ENCODE assay signal across 24 mouse cellular contexts in the genomic region with DNA sequence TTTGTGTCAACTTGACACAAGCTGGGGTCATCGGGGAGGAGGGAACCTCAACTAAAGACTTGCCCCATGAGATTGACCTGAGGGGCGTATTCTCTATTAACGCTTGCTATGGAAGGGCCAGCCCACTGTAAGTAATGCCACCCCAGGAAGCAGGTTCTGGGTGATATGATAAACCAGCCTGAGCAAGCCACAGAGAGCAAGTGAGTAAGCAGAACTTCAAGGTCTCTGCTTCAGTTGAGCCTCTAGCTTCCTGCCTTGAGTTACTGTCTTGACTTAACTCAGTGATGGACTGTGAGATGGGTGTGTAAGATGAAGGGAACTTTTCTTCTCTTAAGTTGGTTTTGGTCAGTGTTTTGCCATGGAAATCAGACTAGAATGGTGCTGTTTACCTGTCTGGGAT.
DNase-seq lines count a peak whose midpoint lies in the region; ATAC-seq and TF ChIP-seq lines count a peak whose summit lies in the region.
"Had no signal": no experiment of that assay in that cellular context is flagged by ENCODE, and none has a peak within 500 bp of the region (broad histone marks: within the 10 kb centered on the region; RNA-seq: fewer than 3 reads in every experiment).

No protein-coding gene starts in this region.

- H3K4me3 ChIP-seq in liver, embryonic 14.5 days (ENCODE audit: insufficient read depth in 1 of 2, low read depth in 2 of 2, low read length in 2 of 2): no peak overlapping the region
- H3K4me3 ChIP-seq in liver, postnatal 0 days (ENCODE audit: low read depth, low read length): no peak overlapping the region
- H3K4me3 ChIP-seq in MEL (ENCODE audit: control insufficient read depth in 1 of 2, insufficient read depth in 1 of 2, low read depth in 2 of 2, low read length in 2 of 2): peak overlapping the region; percentile 37 to 51
- H3K4me3 ChIP-seq: forebrain, embryonic 10.5 days; forebrain, embryonic 13.5 days; heart, embryonic 12.5 days; heart, embryonic 15.5 days; hindbrain, embryonic 10.5 days; hindbrain, embryonic 13.5 days had no signal

- no peak for DNase-seq in liver, embryonic 14.5 days (ENCODE audit: low read depth in 3 of 3, low spot score in 3 of 3)
- no peak for DNase-seq in liver, postnatal 0 days
- DNase-seq in MEL (ENCODE audit: low read depth, low spot score): peak; percentile 91
- DNase-seq in urinary bladder, adult 2 months (ENCODE audit: low spot score): no peak
- no peak for DNase-seq in right cerebral cortex, postnatal 10 days (ENCODE audit: low spot score in 2 of 2)
- DNase-seq: adrenal gland, adult 2 months; adrenal gland, postnatal 14 days; cerebellum, adult 11-12 months; cerebellum, adult 8-10 months; cerebellum, postnatal 10 days; cerebellum, postnatal 36 days; gastrocnemius, postnatal 10 days; gastrocnemius, postnatal 36 days; heart, postnatal 10 days; heart, postnatal 36 days had no signal

- no peaks in the 10 kb centered on the region for H3K9me3 ChIP-seq in liver, embryonic 14.5 days (ENCODE audit: control insufficient read depth, low read length)
- H3K9me3 ChIP-seq in liver, postnatal 0 days (ENCODE audit: low read length): no peaks in the 10 kb centered on the region
- no peaks in the 10 kb centered on the region for H3K9me3 ChIP-seq in MEL (replicated peaks; ENCODE audit: insufficient read depth, low read length)
- H3K9me3 ChIP-seq: forebrain, embryonic 10.5 days; forebrain, embryonic 13.5 days; heart, embryonic 12.5 days; heart, embryonic 15.5 days; hindbrain, embryonic 10.5 days; hindbrain, embryonic 13.5 days had no signal

- ATAC-seq in liver, embryonic 14.5 days (ENCODE audit: insufficient read depth): 0 out of 2 replicates have a peak, but pooled peaks have one; percentile 28
- no peak for ATAC-seq in liver, postnatal 0 days
- ATAC-seq in common myeloid progenitor, adult 5-6 weeks (replicated peaks; ENCODE audit: low read depth, poor library complexity, severe bottlenecking): peak; percentile 84
- ATAC-seq: forebrain, embryonic 13.5 days; forebrain, embryonic 16.5 days; hindbrain, embryonic 16.5 days had no signal

- H3K27me3 ChIP-seq in liver, embryonic 14.5 days (ENCODE audit: control insufficient read depth, insufficient read depth, low read length): no peaks in the 10 kb centered on the region
- no peaks in the 10 kb centered on the region for H3K27me3 ChIP-seq in liver, postnatal 0 days (ENCODE audit: insufficient read depth, low read length)
- no peaks in the 10 kb centered on the region for H3K27me3 ChIP-seq in MEL (ENCODE audit: control insufficient read depth in 1 of 2, insufficient read depth in 2 of 2, low read length in 2 of 2)
- H3K27me3 ChIP-seq: forebrain, embryonic 13.5 days; heart, embryonic 15.5 days; hindbrain, embryonic 13.5 days had no signal

- no peak for TF ChIP-seq CTCF in liver, embryonic 14.5 days (IDR thresholded peaks at IDR 0.05; ENCODE audit: low read depth)
- no peak for TF ChIP-seq CTCF in liver, postnatal 0 days (IDR thresholded peaks at IDR 0.05; ENCODE audit: low read depth)
- no peak for TF ChIP-seq CTCF in MEL (IDR thresholded peaks at IDR 0.05 in 2 of 3, conservative IDR thresholded peaks at IDR 0.05 in 1 of 3; ENCODE audit: control insufficient read depth in 1 of 3, insufficient read depth in 1 of 3, low read depth in 2 of 3, low read length in 3 of 3, poor library complexity in 1 of 3, severe bottlenecking in 1 of 3)

- 20% methylated on average over 3 of the region's 3 CpGs for WGBS in liver, embryonic 14.5 days (ENCODE audit: insufficient replicate concordance)
- 74% methylated on average over 3 of the region's 3 CpGs for WGBS in liver, postnatal 0 days (ENCODE audit: insufficient replicate concordance)

- no peak for TF ChIP-seq EP300 in liver, embryonic 14.5 days (IDR thresholded peaks at IDR 0.05; ENCODE audit: low read depth)
- TF ChIP-seq EP300 in liver, postnatal 0 days (IDR thresholded peaks at IDR 0.05; ENCODE audit: low read depth): no peak
- TF ChIP-seq EP300 in MEL (IDR thresholded peaks at IDR 0.05; ENCODE audit: low read depth in 1 of 2, low read length in 2 of 2): peak; percentile 87 to 88

- no peak overlapping the region for H3K9ac ChIP-seq in liver, embryonic 14.5 days (replicated peaks)
- no peak overlapping the region for H3K9ac ChIP-seq in liver, postnatal 0 days (replicated peaks)
- H3K9ac ChIP-seq in MEL (ENCODE audit: control insufficient read depth, low read depth, low read length, poor library complexity, severe bottlenecking): peak overlapping the region; percentile 31
- H3K9ac ChIP-seq: forebrain, embryonic 13.5 days; heart, embryonic 12.5 days; heart, embryonic 15.5 days; hindbrain, embryonic 13.5 days had no signal

- TF ChIP-seq POLR2A in MEL (IDR thresholded peaks at IDR 0.05; ENCODE audit: control insufficient read depth in 1 of 2, insufficient read depth in 1 of 2, low read depth in 1 of 2, low read length in 2 of 2, poor library complexity in 1 of 2): peak in 1 of 2 experiments; percentile 71; a peak in 2 of 4 replicates

- TF ChIP-seq RAD21 in MEL (IDR thresholded peaks at IDR 0.05; ENCODE audit: low read depth, low read length): no peak

- H3K4me1 ChIP-seq in liver, embryonic 14.5 days (replicated peaks; ENCODE audit: control insufficient read depth in 2 of 2, insufficient read depth in 2 of 2, low read length in 1 of 2): peaks cover 0 to 7% of the 10 kb centered on the region in 2 experiments; a peak in 2 of 4 replicates
- 0 out of 2 replicates have a peak, but pooled peaks cover 5% of the 10 kb centered on the region for H3K4me1 ChIP-seq in liver, postnatal 0 days (ENCODE audit: insufficient read depth)
- peaks cover 6 to 29% of the 10 kb centered on the region in 2 experiments for H3K4me1 ChIP-seq in MEL (ENCODE audit: control insufficient read depth in 1 of 2, insufficient read depth in 2 of 2, low read length in 2 of 2)

- H3K79me2 ChIP-seq in MEL (ENCODE audit: control insufficient read depth, insufficient read depth, low read length, poor library complexity): no peaks in the 10 kb centered on the region; the same call in 1 of the 2 replicates

- no peaks in the 10 kb centered on the region for H3K36me3 ChIP-seq in liver, embryonic 14.5 days (replicated peaks; ENCODE audit: control insufficient read depth, insufficient read depth, low read depth)
- H3K36me3 ChIP-seq in liver, postnatal 0 days (replicated peaks; ENCODE audit: insufficient read depth, low read length): no peaks in the 10 kb centered on the region
- H3K36me3 ChIP-seq in MEL (ENCODE audit: control insufficient read depth in 1 of 2, insufficient read depth in 2 of 2, low read length in 2 of 2): peaks cover 0 to 21% of the 10 kb centered on the region in 2 experiments; a peak in 2 of 4 replicates
- H3K36me3 ChIP-seq: forebrain, embryonic 10.5 days; heart, embryonic 12.5 days; heart, embryonic 15.5 days; hindbrain, embryonic 10.5 days; hindbrain, embryonic 13.5 days had no signal

- H3K4me2 ChIP-seq in liver, embryonic 14.5 days (ENCODE audit: low read depth): no peak overlapping the region
- no peak overlapping the region for H3K4me2 ChIP-seq in liver, postnatal 0 days (ENCODE audit: low read depth, low read length)
- H3K4me2 ChIP-seq: forebrain, embryonic 13.5 days; heart, embryonic 12.5 days; heart, embryonic 15.5 days; hindbrain, embryonic 13.5 days had no signal

- H3K27ac ChIP-seq in liver, embryonic 14.5 days: no peak overlapping the region
- no peak overlapping the region for H3K27ac ChIP-seq in liver, postnatal 0 days (ENCODE audit: low read depth)
- H3K27ac ChIP-seq in MEL (ENCODE audit: control insufficient read depth, low read depth, low read length): peak overlapping the region; percentile 90
- H3K27ac ChIP-seq: forebrain, embryonic 10.5 days; forebrain, embryonic 13.5 days; heart, embryonic 15.5 days; hindbrain, embryonic 10.5 days; hindbrain, embryonic 13.5 days had no signal

TF ChIP-seq in MEL, 35 proteins besides CTCF, POLR2A, EP300 and RAD21 (continues in another document):
- TF ChIP-seq TAL1 (IDR thresholded peaks at IDR 0.05; ENCODE audit: low read length): peak; percentile 70
- 0 out of 2 replicates have a peak, but pooled peaks have one; percentile 41 for TF ChIP-seq MXI1 (IDR thresholded peaks at IDR 0.05; ENCODE audit: low read depth, low read length)
- peak; percentile 74 for TF ChIP-seq SIN3A (IDR thresholded peaks at IDR 0.05; ENCODE audit: low read length)
- no peak for TF ChIP-seq USF1 (IDR thresholded peaks at IDR 0.05; ENCODE audit: low read depth, low read length)
- TF ChIP-seq MYC (IDR thresholded peaks at IDR 0.05; ENCODE audit: low read depth, low read length): 0 out of 2 replicates have a peak, but pooled peaks have one; percentile 24
- no peak for TF ChIP-seq ELF1 (IDR thresholded peaks at IDR 0.05; ENCODE audit: low read depth, low read length)
- peak; percentile 52; the same call in 1 of the 2 replicates for TF ChIP-seq HCFC1 (IDR thresholded peaks at IDR 0.05; ENCODE audit: low read depth, low read length)
- TF ChIP-seq MYB (IDR thresholded peaks at IDR 0.05; ENCODE audit: low read depth, low read length): peak; percentile 60
- TF ChIP-seq GATA1 (IDR thresholded peaks at IDR 0.05; ENCODE audit: low read depth, low read length): peak; percentile 76
- peak; percentile 55 for TF ChIP-seq RCOR1 (IDR thresholded peaks at IDR 0.05; ENCODE audit: low read depth, low read length)
- 0 out of 2 replicates have a peak, but pooled peaks have one; percentile 25 for TF ChIP-seq BHLHE40 (IDR thresholded peaks at IDR 0.05; ENCODE audit: borderline replicate concordance, low read depth, low read length)
- TF ChIP-seq ZMIZ1 (IDR thresholded peaks at IDR 0.05; ENCODE audit: low read depth, low read length): peak; percentile 77; the same call in 1 of the 2 replicates
- TF ChIP-seq USF2 (IDR thresholded peaks at IDR 0.05; ENCODE audit: borderline replicate concordance in 1 of 2, insufficient read depth in 1 of 2, low read depth in 1 of 2, low read length in 2 of 2): no peak
- peak; percentile 39; the same call in 1 of the 2 replicates for TF ChIP-seq GABPA (IDR thresholded peaks at IDR 0.05; ENCODE audit: low read depth, low read length)
- no peak for TF ChIP-seq MAZ (IDR thresholded peaks at IDR 0.05; ENCODE audit: low read depth, low read length)
- peak; percentile 83 for TF ChIP-seq TBP (IDR thresholded peaks at IDR 0.05; ENCODE audit: low read depth, low read length)
- peak; percentile 62 for TF ChIP-seq TCF12 (IDR thresholded peaks at IDR 0.05; ENCODE audit: low read depth, low read length)
- TF ChIP-seq MAX (IDR thresholded peaks at IDR 0.05; ENCODE audit: low read length): peak; percentile 63; the same call in 1 of the 2 replicates
- TF ChIP-seq NELFE (IDR thresholded peaks at IDR 0.05; ENCODE audit: low read depth, low read length): peak; percentile 66
- TF ChIP-seq POLR2AphosphoS2 (IDR thresholded peaks at IDR 0.05; ENCODE audit: low read length): no peak
- no peak for TF ChIP-seq UBTF (IDR thresholded peaks at IDR 0.05; ENCODE audit: borderline replicate concordance, insufficient read depth, low read depth, low read length)
- no peak for TF ChIP-seq ZC3H11A (IDR thresholded peaks at IDR 0.05; ENCODE audit: low read depth, low read length)
- peak; percentile 41; the same call in 1 of the 2 replicates for TF ChIP-seq MAFK (IDR thresholded peaks at IDR 0.05; ENCODE audit: borderline replicate concordance, low read depth, low read length)

Comparison
In these comparisons a context has a peak if more than half of its experiments do, and no peak if none do; other contexts are left out.
1. H3K4me3 ChIP-seq: peak in MEL (2 of 2); none in liver, embryonic 14.5 days (0 of 2) and liver, postnatal 0 days (single experiment).